Mouse (Mus musculus) limb, embryonic 12.5 days (tissue): ENCODE data around the gene Ak2. TPM values are rescaled to one million over a fixed set of nuclear protein-coding genes. Genes with fewer than 3 reads are reported as not detected.

ENCODE experiments used
- ATAC-seq: fragments of 200-750 bp; cut with Nextera tagmentation; 2 replicates; pipeline ENCODE4 v1.8.0; 2017; ENCODE audit warnings: low read depth, moderate TSS enrichment; ENCODE audit not compliant: insufficient number of reproducible peaks, insufficient read depth, low FRiP score, low TSS enrichment
- H3K27ac ChIP-seq: fragments of 300-500 bp; sonication (generic); 2 replicates; pipeline ENCODE4 v1.5.1; 2016; ENCODE audit warnings: mild to moderate bottlenecking, moderate library complexity
- H3K27me3 ChIP-seq: fragments of 300-500 bp; sonication (generic); 2 replicates; pipeline ENCODE4 v1.6.1; 2016; ENCODE audit warnings: mild to moderate bottlenecking, moderate library complexity
- H3K36me3 ChIP-seq: fragments of 300-500 bp; sonication (generic); 2 replicates; pipeline ENCODE4 v1.6.1; 2016; ENCODE audit warnings: mild to moderate bottlenecking, moderate library complexity
- H3K4me1 ChIP-seq: fragments of 300-500 bp; sonication (generic); replicated peaks from 2 replicates; pipeline ENCODE4 v1.6.1; 2016
- H3K4me2 ChIP-seq: fragments of 300-500 bp; sonication (generic); 2 replicates; pipeline ENCODE4 v1.6.1; 2016; ENCODE audit warnings: mild to moderate bottlenecking, moderate library complexity
- H3K4me3 ChIP-seq: fragments of 300-500 bp; sonication (generic); replicated peaks from 2 replicates; pipeline ENCODE4 v1.5.1; 2016; ENCODE audit warnings: mild to moderate bottlenecking
- H3K9ac ChIP-seq: fragments of 300-500 bp; sonication (generic); replicated peaks from 2 replicates; pipeline ENCODE4 v1.6.1; 2016; ENCODE audit warnings: mild to moderate bottlenecking, moderate library complexity
- H3K9me3 ChIP-seq: fragments of 300-500 bp; sonication (generic); 2 replicates; pipeline ENCODE4 v1.6.1; 2016; ENCODE audit warnings: mild to moderate bottlenecking, moderate library complexity
- WGBS: fragments of 180-500 bp; shearing (Covaris S2); methylation state at CpG from one replicate; pipeline ENCODE4 v1.1.7; 2016; 5-methylcytosine and 5-hydroxymethylcytosine counted together
- polyA plus RNA-seq: library from polyadenylated mRNA; unstranded; fragments of >200 nt; fragmentation: Nextera tagmentation; extraction: Ambion mirVana; gene quantifications from 2 replicates; pipeline ENCODE4 v1.2.1, GENCODE M21; 2016

Gene Ak2
- polyA plus RNA-seq, 1 experiment from 2014 or later, result 213 TPM

- Histone ChIP-seq H3K4me1 (no peaks in the 10 kb centered on the region), H3K9me3 (no peaks in the 10 kb centered on the region), H3K27ac (no peak overlapping the region), H3K36me3 (no peaks in the 10 kb centered on the region), H3K4me2 (no peak overlapping the region), H3K4me3 (no peak overlapping the region), H3K27me3 (no peaks in the 10 kb centered on the region), H3K9ac (no peak overlapping the region)
- no peak for ATAC-seq
- WGBS, result 85% methylated on average over 4 of the region's 4 CpGs
Observed at GRCm38 (mm10) chr4:128976577-128976976, 15.2 kb upstream of the Ak2 start.

- H3K27me3 ChIP-seq, result no peaks in the 10 kb centered on the region
- no peaks in the 10 kb centered on the region for H3K4me1 ChIP-seq
- H3K4me3 ChIP-seq, result no peak overlapping the region
- no peaks in the 10 kb centered on the region for H3K36me3 ChIP-seq
- no peak for ATAC-seq
- H3K4me2 ChIP-seq, result no peak overlapping the region
- H3K9me3 ChIP-seq, result no peaks in the 10 kb centered on the region
- WGBS, result 81% methylated on average over 3 of the region's 3 CpGs
- H3K27ac ChIP-seq, result no peak overlapping the region
- no peak overlapping the region for H3K9ac ChIP-seq
Observed at GRCm38 (mm10) chr4:128977217-128977616, 14.5 kb upstream of the Ak2 start.

GRCm38 (mm10) chr4:128978634-128979033, 13.1 kb upstream of the Ak2 start:
- H3K4me3 ChIP-seq, result no peak overlapping the region
- H3K4me1 ChIP-seq, result no peaks in the 10 kb centered on the region
- 61% methylated on average over 1 of the region's 1 CpGs for WGBS
- no peak overlapping the region for H3K9ac ChIP-seq
- H3K9me3 ChIP-seq, result no peaks in the 10 kb centered on the region
- H3K27me3 ChIP-seq, result no peaks in the 10 kb centered on the region
- no peaks in the 10 kb centered on the region for H3K36me3 ChIP-seq
- no peak overlapping the region for H3K4me2 ChIP-seq
- no peak for ATAC-seq
- no peak overlapping the region for H3K27ac ChIP-seq

- H3K27me3 ChIP-seq, result no peaks in the 10 kb centered on the region
- H3K4me2 ChIP-seq, result no peak overlapping the region
- H3K4me3 ChIP-seq, result no peak overlapping the region
- 82% methylated on average over 12 of the region's 12 CpGs for whole genome bisulfite sequencing
- no peak for ATAC-seq
- no peak overlapping the region for H3K27ac ChIP-seq
- no peak overlapping the region for H3K9ac ChIP-seq
- H3K36me3 ChIP-seq, result no peaks in the 10 kb centered on the region
- no peaks in the 10 kb centered on the region for H3K9me3 ChIP-seq
- H3K4me1 ChIP-seq, result no peaks in the 10 kb centered on the region
Observed at GRCm38 (mm10) chr4:128980890-128981832, 10.6 kb upstream of the Ak2 start.

GRCm38 (mm10) chr4:128981833-128982180, 10.0 kb upstream of the Ak2 start:
- 64% methylated on average over 11 of the region's 11 CpGs for WGBS
- ATAC-seq, result no peak
- no peak overlapping the region for H3K4me3 ChIP-seq

GRCm38 (mm10) chr4:128983151-128983550, 8.6 kb upstream of the Ak2 start:
- H3K9ac ChIP-seq, result no peak overlapping the region
- no peaks in the 10 kb centered on the region for H3K4me1 ChIP-seq
- no peak overlapping the region for H3K4me3 ChIP-seq
- no peaks in the 10 kb centered on the region for H3K27me3 ChIP-seq
- ATAC-seq, result no peak
- no peak overlapping the region for H3K4me2 ChIP-seq
- no peaks in the 10 kb centered on the region for H3K9me3 ChIP-seq
- 84% methylated on average over 2 of the region's 2 CpGs for WGBS
- H3K27ac ChIP-seq, result no peak overlapping the region
- no peaks in the 10 kb centered on the region for H3K36me3 ChIP-seq

More at GRCm38 (mm10) chr4:128981833-128982180, 10.0 kb upstream of the Ak2 start:
- H3K4me2 ChIP-seq, result 0 out of 2 replicates have a peak overlapping the region, but pooled peaks have one; percentile 10
- no peaks in the 10 kb centered on the region for H3K27me3 ChIP-seq
- no peak overlapping the region for H3K27ac ChIP-seq
- no peaks in the 10 kb centered on the region for H3K36me3 ChIP-seq
- H3K4me1 ChIP-seq, result no peaks in the 10 kb centered on the region
- H3K9ac ChIP-seq, result no peak overlapping the region
- H3K9me3 ChIP-seq, result no peaks in the 10 kb centered on the region

GRCm38 (mm10) chr4:128983656-128984055, 8.1 kb upstream of the Ak2 start:
- 63% methylated on average over 2 of the region's 2 CpGs for WGBS
- no peak overlapping the region for H3K9ac ChIP-seq
- no peak overlapping the region for H3K4me2 ChIP-seq
- no peaks in the 10 kb centered on the region for H3K36me3 ChIP-seq
- no peak for ATAC-seq
- H3K27ac ChIP-seq, result no peak overlapping the region
- no peaks in the 10 kb centered on the region for H3K9me3 ChIP-seq
- no peaks in the 10 kb centered on the region for H3K4me1 ChIP-seq
- no peaks in the 10 kb centered on the region for H3K27me3 ChIP-seq
- H3K4me3 ChIP-seq, result no peak overlapping the region

GRCm38 (mm10) chr4:128984600-128984999, 7.2 kb upstream of the Ak2 start:
- WGBS, result 71% methylated on average over 3 of the region's 3 CpGs
- Histone ChIP-seq H3K27ac (no peak overlapping the region), H3K9ac (no peak overlapping the region), H3K4me1 (no peaks in the 10 kb centered on the region), H3K27me3 (no peaks in the 10 kb centered on the region), H3K4me2 (no peak overlapping the region), H3K4me3 (no peak overlapping the region), H3K36me3 (no peaks in the 10 kb centered on the region), H3K9me3 (no peaks in the 10 kb centered on the region)
- no peak for ATAC-seq

- Histone ChIP-seq H3K27ac (no peak overlapping the region), H3K9ac (no peak overlapping the region), H3K4me3 (no peak overlapping the region), H3K4me2 (no peak overlapping the region), H3K27me3 (no peaks in the 10 kb centered on the region), H3K36me3 (no peaks in the 10 kb centered on the region), H3K4me1 (peaks cover 9% of the 10 kb centered on the region), H3K9me3 (no peaks in the 10 kb centered on the region)
- ATAC-seq, result no peak
- 58% methylated on average over 3 of the region's 3 CpGs for WGBS
Observed at GRCm38 (mm10) chr4:128988911-128989310, 2.8 kb upstream of the Ak2 start.

- Histone ChIP-seq H3K9me3 (no peaks in the 10 kb centered on the region), H3K4me1 (peaks cover 17% of the 10 kb centered on the region), H3K27ac (no peak overlapping the region), H3K4me2 (no peak overlapping the region), H3K36me3 (peaks cover under 1% of the 10 kb centered on the region; the same call in 1 of the 2 replicates), H3K27me3 (no peaks in the 10 kb centered on the region), H3K9ac (no peak overlapping the region), H3K4me3 (no peak overlapping the region)
- ATAC-seq, result no peak
- WGBS, result 69% methylated on average over 11 of the region's 11 CpGs
Observed at GRCm38 (mm10) chr4:128989678-128990077, 2.1 kb upstream of the Ak2 start.

- Histone ChIP-seq H3K4me1 (peaks cover 22% of the 10 kb centered on the region), H3K36me3 (peaks cover 4% of the 10 kb centered on the region; the same call in 1 of the 2 replicates), H3K4me2 (no peak overlapping the region), H3K9me3 (no peaks in the 10 kb centered on the region), H3K9ac (no peak overlapping the region), H3K4me3 (no peak overlapping the region), H3K27me3 (no peaks in the 10 kb centered on the region), H3K27ac (no peak overlapping the region)
- no peak for ATAC-seq
- 94% methylated on average over 3 of the region's 3 CpGs for WGBS
Observed at GRCm38 (mm10) chr4:128992176-128992575, 418 bp downstream of the Ak2 start.
